8 mouse cellular contexts compared by ENCODE assay signal in genomic region chr4:140555273-140555672, GRCm38 (mm10).
DNase-seq lines count a peak whose midpoint lies in the region; TF ChIP-seq lines count a peak whose summit lies in the region.
"Had no signal": no experiment of that assay in that cellular context is flagged by ENCODE, and none has a peak within 500 bp of the region (broad histone marks: within the 10 kb centered on the region; RNA-seq: fewer than 3 reads in every experiment).

No protein-coding gene starts in this region.

- DNase-seq in CH12.LX (ENCODE audit: extremely low read depth) (peak; percentile 73), R1 (ENCODE audit: low read depth, low spot score) (peak; percentile 88)
- peak; percentile 79 to 86 for DNase-seq in cerebellum, postnatal 36 days
- peak; percentile 57 to 76 for DNase-seq in heart, postnatal 10 days
- DNase-seq in layer of hippocampus, adult 9-11 months = peak; percentile 45
- DNase-seq in lung, postnatal 36 days = peak; percentile 74
- DNase-seq in right cerebral cortex, postnatal 4 days = peak; percentile 73

- TF ChIP-seq CTCF in CH12.LX (conservative IDR thresholded peaks at IDR 0.05 in 1 of 2, IDR thresholded peaks at IDR 0.05 in 1 of 2; ENCODE audit: low read depth in 2 of 2, low read length in 2 of 2) = peak; percentile 60 to 93; a peak in 3 of 4 replicates

- no peak overlapping the region for H3K4me2 ChIP-seq in CH12.LX (ENCODE audit: insufficient read depth, low read depth, poor library complexity, severe bottlenecking)
- H3K4me2 ChIP-seq: hindbrain, embryonic 15.5 days had no signal

- no peak for TF ChIP-seq POLR2A in CH12.LX (IDR thresholded peaks at IDR 0.05; ENCODE audit: low read depth, low read length)

- peak; percentile 90 for TF ChIP-seq RAD21 in CH12.LX (IDR thresholded peaks at IDR 0.05; ENCODE audit: low read depth, low read length)

- H3K27me3 ChIP-seq in CH12.LX (replicated peaks) = no peaks in the 10 kb centered on the region
- H3K27me3 ChIP-seq: hindbrain, embryonic 15.5 days had no signal

- H3K79me2 ChIP-seq in CH12.LX (replicated peaks; ENCODE audit: control insufficient read depth, extremely low read depth, insufficient read depth, poor library complexity, severe bottlenecking) = no peaks in the 10 kb centered on the region

- intact Hi-C loops in heart, postnatal 10 days (cut with DNase I) = loop anchor here (2.0 to 10.0 kb wide), 3 partner anchors 62 to 400 kb away; no protein-coding TSS in a partner anchor

- in situ Hi-C loops in CH12.LX (cut with MboI; ENCODE audit: low pct_ligation_motif_present, low pct_unique_long_range_greater_than_20kb, low sequenced_read_pairs) = loop anchor here (10.0 kb wide), 1 partner anchor 120 kb away; no protein-coding TSS in a partner anchor

- dilution Hi-C loops in CH12.LX (cut with MboI; ENCODE audit: extremely low pct_ligation_motif_present, extremely low pct_unique_long_range_greater_than_20kb, low sequenced_read_pairs) = no loop called here

- peaks cover 0 to 91% of the 10 kb centered on the region in 2 experiments for H3K36me3 ChIP-seq in CH12.LX (replicated peaks in 1 of 2; ENCODE audit: control insufficient read depth in 1 of 2, insufficient read depth in 1 of 2, low read length in 1 of 2)

- no peak overlapping the region for H3K9ac ChIP-seq in CH12.LX (ENCODE audit: insufficient read depth, low read depth)
- H3K9ac ChIP-seq: hindbrain, embryonic 15.5 days had no signal

- H3K4me3 ChIP-seq in CH12.LX (replicated peaks in 1 of 3; ENCODE audit: low read depth in 2 of 3, low read length in 2 of 3, poor library complexity in 1 of 3) = no peak overlapping the region
- H3K4me3 ChIP-seq: hindbrain, embryonic 15.5 days had no signal

- no peaks in the 10 kb centered on the region for H3K9me3 ChIP-seq in CH12.LX (replicated peaks; ENCODE audit: low read length)
- H3K9me3 ChIP-seq: hindbrain, embryonic 15.5 days had no signal

- TF ChIP-seq EP300 in CH12.LX (IDR thresholded peaks at IDR 0.05; ENCODE audit: low read length) = no peak

- peaks cover 6 to 13% of the 10 kb centered on the region in 2 experiments for H3K4me1 ChIP-seq in CH12.LX (ENCODE audit: control insufficient read depth in 1 of 2, insufficient read depth in 2 of 2)

- no peak overlapping the region for H3K27ac ChIP-seq in CH12.LX (ENCODE audit: insufficient read depth, low read depth)
- H3K27ac ChIP-seq: hindbrain, embryonic 15.5 days had no signal

TF ChIP-seq in CH12.LX, 34 proteins besides CTCF, POLR2A, EP300 and RAD21:
- TF ChIP-seq MEF2A (IDR thresholded peaks at IDR 0.05; ENCODE audit: borderline replicate concordance, low read depth, low read length) = 0 out of 2 replicates have a peak, but pooled peaks have one; percentile 8
- peak; percentile 95 for TF ChIP-seq SMC3 (IDR thresholded peaks at IDR 0.05; ENCODE audit: low read depth, low read length)
- TF ChIP-seq ZC3H11A (IDR thresholded peaks at IDR 0.05; ENCODE audit: low read depth, low read length) = peak; percentile 56
- no peak for TF ChIP-seq MAX (IDR thresholded peaks at IDR 0.05; ENCODE audit: low read length)
